Mouse (Mus musculus) embryo, embryonic 10.5 days (tissue): Measurements from ENCODE around the gene Clock.

Experiments
- DNase-seq: peaks from one replicate; pipeline ENCODE4 v3.0.0-alpha.2; 2015; ENCODE audit warnings: low spot score

Gene Clock

GRCm38 (mm10) chr5:76304452-76305341 is at the start of gene Clock:
Gene Clock, minus strand, starts transcription at chr5:76304792.
- DNase-seq = peak; percentile 91

GRCm38 (mm10) chr5:76351953-76352611 is 47.5 kb upstream of the Clock start:
- peak; percentile 5 for DNase-seq

- no peak for DNase-seq
Measured at GRCm38 (mm10) chr5:76351537-76351936, 46.9 kb upstream of the Clock start.

- no peak for DNase-seq
Measured at GRCm38 (mm10) chr5:76346137-76346536, 41.5 kb upstream of the Clock start.

DNA sequence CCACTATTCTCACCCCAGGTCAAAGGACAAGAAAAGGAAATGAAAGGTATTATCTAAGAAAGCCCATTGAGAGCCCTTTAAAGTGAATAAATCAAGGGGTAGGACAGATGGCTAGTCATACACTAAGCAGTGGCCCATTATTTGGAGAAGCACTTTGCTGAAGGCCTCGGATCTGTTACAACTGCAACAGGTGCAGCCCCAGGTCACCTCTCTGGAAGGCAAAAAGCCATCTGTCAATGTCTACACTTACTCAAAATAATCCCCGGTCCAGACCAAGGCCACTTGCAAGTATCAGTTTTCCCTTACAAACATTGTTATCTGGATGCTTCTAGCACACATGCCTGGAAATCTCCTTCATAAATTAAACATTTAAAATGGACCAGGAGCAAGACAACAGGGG is 36.3 kb upstream of the Clock start:
- DNase-seq = no peak

- DNase-seq = no peak
Measured at GRCm38 (mm10) chr5:76337100-76337499, 32.5 kb upstream of the Clock start.

DNA sequence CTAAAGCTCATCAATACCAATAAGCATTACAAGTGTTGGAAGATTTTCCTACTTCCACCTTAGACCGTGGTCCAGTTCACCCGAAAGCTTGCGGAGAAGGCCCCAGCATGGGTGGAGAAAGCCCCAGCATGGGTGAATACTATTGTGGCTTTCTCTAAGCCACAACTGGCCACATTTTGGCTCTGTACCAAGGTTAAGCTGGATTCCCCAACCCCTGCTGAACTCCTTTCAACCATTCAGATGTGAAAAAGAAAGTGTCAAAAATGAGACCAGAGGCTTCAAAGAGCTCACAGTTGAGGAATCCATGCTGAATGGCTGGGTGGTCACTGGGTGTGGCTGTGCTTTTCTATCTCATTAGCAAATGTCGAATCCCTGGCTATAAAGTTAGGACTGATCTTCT is 29.2 kb upstream of the Clock start:
- DNase-seq = no peak

DNA sequence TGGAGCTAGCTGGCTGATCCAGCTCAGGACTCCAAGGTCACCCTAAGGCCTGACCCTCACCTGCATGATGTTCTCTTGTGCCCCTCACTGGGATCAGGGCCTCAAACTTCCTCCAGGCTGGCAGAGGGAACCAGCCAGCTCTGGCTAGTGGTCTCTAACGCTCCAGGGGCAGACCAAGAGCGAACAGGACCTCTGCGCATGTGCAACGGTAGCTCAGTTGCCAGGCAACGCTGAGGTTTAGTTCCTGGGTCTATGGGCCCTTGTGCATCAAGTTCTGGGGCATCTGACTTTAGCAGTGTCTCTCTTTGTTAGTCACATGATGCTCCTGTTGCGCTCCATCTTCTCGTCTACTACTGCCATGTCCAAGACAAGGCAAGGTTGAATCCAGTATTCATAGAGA is 26.4 kb upstream of the Clock start, which contains the start of gene Pdcl2:
Gene Pdcl2 (minus strand): TSS at position 204 of the 400 bp plus-strand sequence.
- DNase-seq = no peak

DNA sequence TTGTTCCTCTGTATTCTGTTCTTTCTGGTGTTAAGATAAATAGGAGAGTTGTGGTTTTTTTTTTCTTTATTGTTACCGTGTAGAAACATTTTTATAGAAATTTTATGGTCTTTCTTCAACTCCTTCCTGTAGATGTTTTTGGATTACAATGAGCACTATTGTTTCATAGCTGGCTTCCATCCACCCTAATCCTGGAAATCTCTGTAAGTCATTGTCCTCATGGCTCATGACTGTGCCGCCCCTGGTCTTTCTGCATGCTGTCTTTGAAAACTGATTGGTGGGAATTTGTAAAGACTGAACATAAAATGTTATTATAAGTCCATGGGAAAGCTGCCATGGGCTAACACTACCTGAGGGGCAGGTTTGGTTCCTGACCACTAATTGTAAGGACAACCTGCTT is 22.7 kb upstream of the Clock start:
- no peak for DNase-seq

DNA sequence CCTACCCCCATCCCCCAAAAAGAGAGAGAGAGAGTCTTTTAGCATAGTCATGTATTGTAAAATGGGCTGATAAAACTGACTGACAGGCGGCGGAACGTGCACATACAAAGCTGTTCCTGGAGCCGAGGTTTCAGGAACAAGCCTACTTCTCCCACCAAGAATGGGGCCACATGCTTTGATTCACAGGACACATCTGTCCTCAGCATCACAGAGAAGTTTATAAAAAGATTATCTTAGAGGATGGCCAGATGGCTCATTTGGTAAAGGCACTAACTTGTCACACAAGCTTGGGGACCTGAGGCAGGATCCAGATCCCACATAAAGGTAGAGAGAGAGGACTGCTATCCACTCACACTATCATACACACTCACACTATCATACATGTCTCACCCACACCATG is 20.5 kb upstream of the Clock start:
- no peak for DNase-seq

- DNase-seq = peak; percentile 30
Measured at GRCm38 (mm10) chr5:76321249-76322196, 16.9 kb upstream of the Clock start.

DNA sequence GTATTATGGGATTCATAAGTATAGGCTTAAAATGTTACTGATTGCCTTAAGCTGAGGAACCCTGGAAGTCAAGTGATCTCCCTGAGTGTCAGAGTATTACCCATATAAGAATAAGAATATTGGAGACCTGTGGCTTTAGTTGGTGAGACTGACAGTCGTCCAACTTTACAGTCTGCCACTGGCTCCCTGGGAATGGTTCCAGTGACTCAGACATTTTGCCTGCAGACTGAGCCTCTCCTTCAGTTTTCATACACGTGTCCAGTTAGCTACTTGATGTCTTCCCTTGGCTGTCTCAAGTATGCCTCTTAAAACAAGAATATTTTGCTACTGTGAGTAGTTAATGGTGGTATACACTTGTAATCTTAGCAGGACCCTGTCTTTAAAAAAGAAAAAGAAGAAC is 3.6 kb upstream of the Clock start:
- no peak for DNase-seq

- DNase-seq = no peak
Measured at GRCm38 (mm10) chr5:76306261-76306660, 1.7 kb upstream of the Clock start.

DNA sequence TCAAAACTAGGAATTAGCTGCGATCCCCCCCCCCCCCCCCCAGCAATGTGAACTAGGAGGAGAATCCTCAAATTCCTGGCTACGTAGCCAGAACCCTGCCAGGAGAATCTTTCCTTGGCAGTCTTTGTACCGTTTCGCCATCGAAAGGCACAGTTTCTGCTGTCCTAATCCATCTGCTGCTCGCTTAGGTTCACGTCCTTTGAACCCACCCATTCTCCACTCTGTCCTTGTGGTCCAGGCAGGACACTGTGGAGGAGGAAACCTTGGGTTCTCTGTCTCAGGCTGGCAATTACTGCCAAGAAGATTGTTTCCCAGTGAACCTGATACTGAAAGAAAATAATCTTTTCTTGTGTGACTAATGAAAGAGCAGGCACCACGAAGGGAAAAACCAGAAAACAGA is 1.0 kb upstream of the Clock start:
- DNase-seq = peak; percentile 65

DNA sequence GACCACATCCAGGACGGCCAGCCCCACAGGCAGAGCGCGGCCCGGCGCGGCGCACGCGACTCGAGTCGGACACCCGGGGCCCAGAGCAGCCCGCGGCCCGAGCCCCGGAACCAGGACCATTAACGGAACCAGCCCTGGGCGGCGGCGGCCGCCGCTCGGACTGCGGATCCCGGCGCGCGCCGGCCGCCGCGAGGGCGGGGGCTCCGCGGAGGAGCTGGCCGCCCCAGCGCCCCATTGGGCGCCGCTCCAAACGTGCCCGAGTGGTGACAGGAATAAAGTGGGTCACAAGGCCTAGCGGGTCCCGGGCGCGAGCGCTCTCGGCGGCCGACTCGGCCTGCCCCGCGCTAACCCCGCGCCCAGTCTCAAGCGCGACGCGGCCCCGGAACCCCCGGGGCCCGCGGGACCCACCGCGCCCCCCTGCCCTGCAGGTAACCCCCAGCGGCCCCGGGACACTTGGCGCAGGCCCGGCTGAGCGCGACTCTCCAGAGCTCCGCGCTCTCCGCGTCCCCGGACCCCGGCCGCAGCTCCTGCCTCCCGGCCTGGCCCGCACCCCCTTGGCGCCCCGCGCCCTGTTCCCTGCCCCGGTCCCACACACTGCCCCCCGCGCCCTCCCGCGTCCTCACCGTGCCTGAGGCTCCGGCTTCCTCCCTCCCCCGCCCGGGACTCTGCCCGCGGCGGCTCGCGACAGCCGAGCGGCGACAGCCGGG is 694 bp downstream of the Clock start:
- peak; percentile 80 for DNase-seq

GRCm38 (mm10) chr5:76303379-76303744 is 1.2 kb downstream of the Clock start:
- DNase-seq = no peak

DNA sequence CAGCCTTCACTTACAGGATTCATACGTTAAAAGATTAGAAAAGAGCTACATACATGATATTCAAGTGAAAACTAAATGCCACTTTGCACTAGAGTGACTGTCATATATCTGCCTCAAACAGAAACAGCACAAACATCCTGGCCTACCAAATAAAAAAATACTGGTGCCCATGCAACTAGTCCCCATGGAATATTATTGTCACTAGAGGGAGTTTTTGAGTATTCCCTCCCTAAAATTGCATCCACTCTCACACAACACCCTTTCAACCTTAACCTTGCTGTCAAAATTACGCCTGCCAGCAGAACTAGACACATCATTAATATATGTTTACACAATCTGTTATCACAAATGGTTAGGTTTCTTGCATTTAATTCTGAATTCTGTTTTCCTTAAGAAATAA is 2.6 kb downstream of the Clock start:
- no peak for DNase-seq

DNA sequence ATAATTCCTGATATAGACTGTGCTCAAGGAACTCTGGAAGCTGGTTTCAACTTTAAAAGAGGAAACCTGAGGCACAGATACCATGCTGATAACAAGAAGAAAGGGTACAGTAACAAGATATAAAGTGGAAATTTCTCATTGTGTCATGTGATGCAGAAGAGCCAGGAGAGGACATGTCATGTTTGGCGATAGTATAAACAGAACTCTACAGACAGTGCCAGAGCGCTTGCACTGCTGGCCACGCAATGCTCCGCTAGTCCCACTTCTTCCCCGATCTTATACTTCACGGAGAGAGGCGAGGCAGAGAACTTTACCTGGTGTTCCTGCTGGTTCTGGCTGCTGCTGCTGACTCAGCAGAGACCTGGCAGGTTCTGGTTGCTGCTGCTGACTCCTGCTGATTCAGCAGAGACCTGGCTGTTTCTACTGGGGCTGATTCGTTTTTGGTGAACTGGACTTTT is 15.3 kb downstream of the Clock start:
- DNase-seq = no peak

- no peak for DNase-seq
Measured at GRCm38 (mm10) chr5:76288256-76288655, 16.3 kb downstream of the Clock start.

- DNase-seq = no peak
Measured at GRCm38 (mm10) chr5:76287062-76287461, 17.5 kb downstream of the Clock start.

DNA sequence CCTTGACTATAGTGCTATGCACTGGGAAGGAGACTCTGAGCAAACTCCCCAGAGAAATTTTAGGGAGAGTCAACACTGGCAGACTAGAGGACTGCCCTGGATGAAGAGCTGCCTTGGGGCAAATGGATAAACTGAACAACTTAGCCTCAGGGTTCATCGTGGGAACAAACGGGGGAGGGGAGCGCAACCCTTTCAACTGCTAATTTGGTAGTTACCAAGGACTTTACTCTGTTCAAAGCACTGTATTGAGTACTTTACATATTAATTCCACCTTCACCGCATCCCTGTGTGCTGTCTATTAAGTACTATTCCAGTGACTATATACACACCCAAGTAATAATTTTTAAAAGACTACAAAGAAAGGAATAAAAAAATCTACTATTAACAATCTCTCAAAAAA is 18.9 kb downstream of the Clock start:
- DNase-seq = no peak

GRCm38 (mm10) chr5:76283890-76284289 is 20.7 kb downstream of the Clock start:
- no peak for DNase-seq
